Mouse (Mus musculus) adrenal gland, postnatal 10 days (tissue): Measurements from ENCODE around the gene Otc. TPM values are rescaled to one million over a fixed set of nuclear protein-coding genes. Genes with fewer than 3 reads are reported as not detected.

Source experiments
- DNase-seq: peaks from one replicate; pipeline ENCODE4 v3.0.0; 2021; ENCODE audit warnings: mixed read lengths
- long read RNA-seq, 2 experiments: library from polyadenylated mRNA; stranded (forward); transcript quantifications; one replicate each; pipeline ENCODE4 v2.0.0; 2021
- total RNA-seq, 2 experiments: library from RNA; stranded (reverse); gene quantifications; 2 replicates each; pipeline ENCODE4 v1.2.3; 2021

The Otc gene
- total RNA-seq, result 10 to 100 TPM; 15.0 to 30.6 TPM
- long read RNA-seq, experiment 1, transcript Otc-201 (10 exons, 2,319 nt), result major isoform, 65 of 75 reads
- long read RNA-seq, experiment 1, partial matches to known transcripts, result 6 of 75 reads
- long read RNA-seq, experiment 1, other reads (novel, unspliced or antisense), result 3 of 75 reads
- long read RNA-seq, experiment 2, partial matches to known transcripts, result 0 of 2 reads
- long read RNA-seq, experiment 2, other reads (novel, unspliced or antisense), result 0 of 2 reads

DNA sequence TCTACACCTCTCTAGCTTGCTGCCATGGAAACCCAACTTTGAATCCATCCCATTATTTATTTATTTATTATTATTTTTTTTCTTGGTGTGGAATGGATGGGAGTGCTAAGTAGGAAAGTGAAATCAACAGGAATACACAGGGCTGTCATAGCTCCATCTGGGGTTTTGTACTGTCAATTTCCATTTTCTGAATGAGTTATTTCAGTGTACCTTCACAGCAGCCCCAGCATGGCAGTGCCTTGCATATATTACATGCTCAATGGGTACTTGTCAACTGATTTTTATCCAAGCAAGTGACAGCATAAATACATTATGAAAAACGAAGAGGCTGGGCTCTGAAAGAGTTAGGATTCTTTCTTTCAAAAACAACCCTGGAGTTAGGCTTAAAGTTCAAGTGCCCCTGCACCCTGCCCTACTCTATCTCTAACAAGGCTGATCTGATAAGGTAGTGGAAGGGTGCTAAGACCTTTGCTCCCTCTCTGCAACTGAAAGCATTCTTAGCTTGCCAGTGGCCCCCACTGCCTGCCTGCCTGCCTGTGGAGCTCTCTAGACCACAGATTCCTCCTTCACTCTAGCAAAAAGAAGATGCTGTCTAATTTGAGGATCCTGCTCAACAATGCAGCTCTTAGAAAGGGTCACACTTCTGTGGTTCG is at the start of gene Otc:
TSS of gene Otc (plus strand) at position 454 of the 653 bp plus-strand sequence.
- no peak for DNase-seq

DNA sequence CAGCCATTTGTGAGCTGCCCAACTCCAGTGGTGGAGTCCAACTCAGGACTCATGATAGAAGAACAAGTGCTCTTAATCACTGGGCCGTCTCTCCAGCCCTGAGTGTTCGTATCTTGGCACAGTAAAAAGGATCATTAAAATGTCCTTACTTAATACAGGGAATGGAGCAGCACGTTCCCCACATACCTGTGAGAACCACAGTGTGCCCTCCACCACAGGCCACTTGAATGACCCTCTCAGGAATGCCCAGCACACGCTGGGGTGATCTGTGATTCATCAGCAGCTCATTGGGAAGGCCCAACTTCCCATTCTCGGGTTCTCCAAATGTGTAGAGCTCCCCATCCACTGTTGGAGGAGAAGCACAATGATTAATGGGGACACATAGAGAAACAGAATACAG is 46.2 kb upstream of the Otc start:
- no peak for DNase-seq

DNA sequence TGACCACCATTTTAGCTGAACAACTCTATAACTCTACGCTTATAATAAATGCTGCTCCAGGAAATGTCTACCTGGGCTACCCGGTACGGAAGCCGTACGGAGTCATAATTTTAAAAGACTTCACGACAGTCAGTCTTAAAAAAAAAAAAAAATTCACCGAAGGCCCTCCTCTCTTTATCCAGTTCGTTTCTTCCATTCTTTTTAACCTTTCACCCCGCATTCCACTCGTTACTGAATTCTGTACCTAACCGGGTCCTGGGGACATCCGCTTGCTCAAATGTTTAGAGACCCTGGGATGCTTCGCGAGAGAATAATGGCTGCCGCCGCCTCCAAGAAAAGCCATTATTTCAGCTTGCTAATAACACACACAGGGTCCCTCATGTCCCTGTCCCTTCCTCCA is 36.1 kb upstream of the Otc start:
- no peak for DNase-seq

DNA sequence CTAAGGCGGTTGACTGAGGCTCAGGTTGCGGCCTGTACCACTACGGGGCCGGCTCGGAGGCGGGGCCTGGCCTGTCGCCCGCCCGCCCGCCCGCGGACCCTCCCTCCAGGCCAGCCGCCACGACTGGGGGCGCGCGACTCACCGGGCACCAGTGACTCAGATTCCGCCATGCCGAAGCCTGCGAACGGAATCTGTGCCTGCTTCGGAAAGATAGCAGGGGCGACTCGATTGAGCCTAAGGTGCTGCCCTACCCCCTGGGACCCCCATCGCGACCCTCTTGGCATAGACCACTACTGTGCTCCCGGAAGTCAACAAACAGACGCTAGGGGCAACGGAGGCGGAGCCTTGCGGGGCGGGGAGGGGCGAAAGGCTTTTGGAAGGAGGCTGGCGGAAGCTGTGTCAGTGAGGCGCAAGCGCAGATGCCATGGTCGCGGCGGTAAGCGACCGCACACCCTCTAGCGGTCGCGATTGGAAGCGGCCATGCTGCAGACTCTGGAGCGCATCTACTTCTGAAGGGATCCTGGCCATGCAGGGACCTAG is 35.6 kb upstream of the Otc start, which contains the start of gene Rpgr:
TSS of gene Rpgr (minus strand) at position 511 of the 540 bp plus-strand sequence.
- DNase-seq, result peak; percentile 93

GRCm38 (mm10) chrX:10219281-10219680 is 32.8 kb upstream of the Otc start:
- no peak for DNase-seq

GRCm38 (mm10) chrX:10233051-10233450 is 19.1 kb upstream of the Otc start:
- DNase-seq, result no peak

- no peak for DNase-seq
Observed at GRCm38 (mm10) chrX:10234617-10235016, 17.5 kb upstream of the Otc start.

- no peak for DNase-seq
Observed at GRCm38 (mm10) chrX:10239515-10239914, 12.6 kb upstream of the Otc start.

GRCm38 (mm10) chrX:10243916-10244315 is 8.2 kb upstream of the Otc start:
- no peak for DNase-seq

- DNase-seq, result no peak
Observed at GRCm38 (mm10) chrX:10251357-10251756, 748 bp upstream of the Otc start.

DNA sequence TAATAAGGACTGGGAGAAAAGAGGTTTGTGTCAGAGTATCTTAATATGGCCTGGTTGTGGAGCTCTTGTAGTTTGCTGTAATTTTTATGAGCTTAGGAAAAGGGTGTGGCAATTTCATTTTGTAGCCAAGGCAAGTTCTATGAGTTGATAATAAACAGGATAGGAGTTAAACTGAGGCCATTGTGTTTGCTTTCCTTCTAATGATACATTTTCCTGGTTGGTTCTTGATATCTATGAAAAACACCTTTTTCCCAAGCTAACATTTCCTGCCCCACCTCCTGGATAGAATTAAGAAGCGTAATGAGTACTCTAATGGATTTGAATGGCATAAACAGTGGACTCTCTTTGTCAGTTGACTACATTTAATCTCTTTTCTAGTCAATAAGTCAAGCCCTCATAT is 5.7 kb downstream of the Otc start:
- no peak for DNase-seq

GRCm38 (mm10) chrX:10258260-10258659 is 6.2 kb downstream of the Otc start:
- no peak for DNase-seq

GRCm38 (mm10) chrX:10268308-10268707 is 16.2 kb downstream of the Otc start:
- DNase-seq, result no peak

DNA sequence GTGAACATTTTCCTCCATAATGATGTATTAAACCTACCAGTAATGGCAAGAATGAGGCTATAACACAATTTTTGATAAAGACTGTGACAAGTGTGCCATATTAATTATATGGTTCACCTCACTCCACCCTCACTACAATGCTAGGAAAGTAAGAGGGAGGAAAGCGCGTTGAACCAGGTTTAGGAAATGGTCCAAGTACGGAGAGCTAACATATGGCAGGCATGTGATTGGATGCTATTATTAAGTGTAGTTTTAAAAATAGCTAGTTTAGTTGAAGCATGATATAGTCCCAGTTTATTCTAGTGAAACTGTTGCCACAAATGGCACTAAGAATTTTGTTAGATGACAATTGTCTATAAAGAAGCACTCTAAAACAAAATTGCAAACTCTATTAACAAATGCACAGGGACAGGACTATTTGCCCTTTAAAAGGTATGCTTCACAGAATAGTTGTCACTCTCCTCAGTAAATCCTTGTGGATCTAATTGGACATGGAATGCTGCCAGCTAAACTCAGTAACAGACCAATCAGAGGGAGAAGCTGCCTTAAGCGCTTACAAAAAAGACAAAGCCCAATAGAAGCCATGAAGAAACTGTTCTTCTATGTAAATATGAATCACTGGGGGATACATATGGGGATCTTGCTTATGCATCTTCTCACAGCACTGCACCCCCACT is 16.8 kb downstream of the Otc start:
- DNase-seq, result no peak

DNA sequence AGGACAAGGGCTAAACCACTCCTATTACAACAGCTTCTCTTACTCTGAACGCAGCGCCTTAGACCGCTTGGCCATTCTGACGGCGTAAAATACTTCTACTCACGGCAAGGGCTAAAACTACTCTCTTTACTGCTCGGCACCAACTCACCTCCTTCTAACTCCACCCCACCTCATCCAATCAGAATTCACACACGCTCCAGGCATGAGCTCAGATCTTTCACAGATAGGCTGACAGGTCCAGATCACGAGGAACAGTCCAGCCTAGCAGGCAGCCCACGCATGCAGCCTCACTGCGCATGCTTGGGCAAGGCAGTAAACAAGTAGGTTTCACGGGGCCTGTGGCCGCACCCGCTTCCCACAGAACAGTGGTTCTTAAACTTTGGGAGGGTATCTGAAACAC is 45.2 kb downstream of the Otc start:
- DNase-seq, result no peak

GRCm38 (mm10) chrX:10318176-10318575 is 66.1 kb downstream of the Otc start:
- no peak for DNase-seq

DNA sequence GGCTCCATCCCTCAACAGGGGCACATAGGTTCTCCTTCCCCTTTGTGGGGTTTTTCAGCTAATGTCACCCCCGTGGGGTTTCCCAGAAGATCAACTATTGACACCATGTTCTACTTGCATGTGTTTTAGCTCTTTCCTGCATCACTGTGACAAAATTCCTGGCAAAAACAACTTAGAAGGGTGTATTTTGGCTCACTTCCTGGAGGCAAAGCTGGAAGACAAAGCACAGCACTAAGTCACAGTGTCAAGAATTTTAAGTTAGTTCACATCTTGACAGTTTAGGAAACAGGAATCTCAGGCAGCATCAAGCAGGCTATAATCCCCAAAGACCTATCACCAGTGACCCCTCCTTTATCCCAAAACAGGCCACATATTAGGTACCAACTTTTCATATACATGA is 78.1 kb downstream of the Otc start:
- DNase-seq, result no peak

DNA sequence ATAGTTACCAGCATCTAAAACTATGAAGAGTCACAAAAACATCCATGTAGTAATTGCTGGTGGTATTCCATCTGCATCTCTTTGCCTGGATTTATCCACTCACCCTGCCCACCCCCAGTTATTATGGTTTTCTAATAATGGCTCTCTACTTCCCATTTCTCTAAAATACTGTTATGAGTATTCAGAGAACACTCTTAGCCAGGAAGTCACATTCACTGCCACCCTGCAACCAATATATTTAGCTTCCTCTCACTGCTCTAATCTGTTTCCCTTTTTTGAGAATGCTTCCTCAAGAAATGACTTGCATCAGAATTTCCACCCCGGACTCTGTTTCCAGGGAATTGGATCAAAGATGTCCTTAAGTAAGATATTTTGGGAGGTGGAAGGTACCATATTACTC is 79.6 kb downstream of the Otc start:
- DNase-seq, result no peak

DNA sequence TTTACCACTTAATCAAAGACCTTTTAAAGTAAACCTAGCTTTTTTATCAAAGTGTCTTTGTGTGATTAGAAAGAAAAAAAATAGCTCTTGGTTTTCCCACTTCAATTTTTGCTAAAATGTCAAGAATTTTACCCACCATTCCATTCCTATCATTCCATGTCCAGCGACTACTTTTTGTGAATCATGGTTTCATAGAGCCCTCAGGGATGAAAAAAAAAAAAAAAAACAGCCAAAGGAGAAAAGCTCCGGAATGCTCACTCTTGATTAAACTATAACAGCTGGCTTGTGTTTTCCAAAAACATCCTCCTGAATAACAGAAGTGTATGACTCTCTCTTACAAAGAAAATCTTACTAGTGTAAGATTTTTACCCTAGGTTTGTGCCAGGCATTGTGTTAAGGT is 84.7 kb downstream of the Otc start:
- no peak for DNase-seq

GRCm38 (mm10) chrX:10355867-10356266 is 103.8 kb downstream of the Otc start:
- DNase-seq, result peak; percentile 7
